Mouse (Mus musculus): ENCODE data around the gene Tmem30b. TPM values are rescaled to one million over a fixed set of nuclear protein-coding genes. Genes with fewer than 3 reads are reported as not detected.

The Tmem30b gene
- total RNA-seq, 1 experiment = 3.4 TPM

DNA sequence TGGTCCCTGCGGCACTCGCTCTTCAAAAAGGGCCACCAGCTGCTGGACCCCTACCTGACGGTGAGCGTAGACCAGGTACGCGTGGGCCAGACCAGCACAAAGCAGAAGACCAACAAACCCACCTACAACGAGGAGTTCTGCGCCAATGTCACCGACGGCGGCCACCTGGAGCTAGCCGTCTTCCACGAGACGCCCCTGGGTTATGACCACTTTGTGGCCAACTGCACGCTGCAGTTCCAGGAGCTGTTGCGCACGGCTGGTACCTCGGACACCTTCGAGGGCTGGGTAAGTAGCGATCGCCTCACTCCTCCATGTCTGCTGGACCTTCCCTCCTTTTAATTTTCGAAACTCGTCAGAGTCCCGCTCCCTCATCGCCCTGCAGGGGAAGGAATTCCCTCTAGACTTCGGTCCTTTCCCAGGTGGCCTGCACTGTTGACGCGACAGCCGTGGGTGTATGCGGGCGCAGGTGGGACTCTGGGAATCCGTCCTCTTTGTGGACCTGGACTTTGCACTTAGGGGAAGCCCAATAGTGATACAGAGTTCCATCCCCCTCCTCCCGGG is 39.1 kb upstream of the Tmem30b start:
- Histone ChIP-seq H3K4me3 (ENCODE audit: insufficient read depth in 1 of 2, low read depth in 1 of 2, low read length in 2 of 2, poor library complexity in 1 of 2, severe bottlenecking in 1 of 2) (peak overlapping the region; percentile 73 to 76), H3K36me3 (ENCODE audit: control insufficient read depth, insufficient read depth, low read length, poor library complexity, severe bottlenecking) (no peaks in the 10 kb centered on the region), H3K9ac (ENCODE audit: insufficient read depth, low read depth, low read length, poor library complexity, severe bottlenecking) (peak overlapping the region; percentile 52), H3K4me1 (ENCODE audit: control insufficient read depth in 2 of 2, insufficient read depth in 2 of 2, low read length in 2 of 2, poor library complexity in 1 of 2) (peaks cover 0 to 6% of the 10 kb centered on the region in 2 experiments; a peak in 1 of 4 replicates), H3K27ac (ENCODE audit: insufficient read depth, low read depth, low read length, poor library complexity, severe bottlenecking) (no peak overlapping the region), H3K9me3 (ENCODE audit: control insufficient read depth, insufficient read depth, low read depth, low read length) (no peaks in the 10 kb centered on the region)
- in situ Hi-C loops (cut with MboI; ENCODE audit: low sequenced_read_pairs in 2 of 2, unreplicated experiment in 2 of 2) = no loop called here
- no peak for TF ChIP-seq CHD2 (IDR thresholded peaks at IDR 0.05; ENCODE audit: low read depth, low read length)
- no peak for TF ChIP-seq HCFC1 (IDR thresholded peaks at IDR 0.05; ENCODE audit: borderline replicate concordance, insufficient read depth, low read length)
- TF ChIP-seq ZNF384 (IDR thresholded peaks at IDR 0.05; ENCODE audit: low read depth, low read length) = no peak
- no peak for TF ChIP-seq ZC3H11A (IDR thresholded peaks at IDR 0.05; ENCODE audit: borderline replicate concordance, low read depth, low read length)
- TF ChIP-seq MAFK (IDR thresholded peaks at IDR 0.05; ENCODE audit: insufficient read depth, low read depth, low read length) = no peak
- no peak for DNase-seq (ENCODE audit: low read depth, low spot score)

DNA sequence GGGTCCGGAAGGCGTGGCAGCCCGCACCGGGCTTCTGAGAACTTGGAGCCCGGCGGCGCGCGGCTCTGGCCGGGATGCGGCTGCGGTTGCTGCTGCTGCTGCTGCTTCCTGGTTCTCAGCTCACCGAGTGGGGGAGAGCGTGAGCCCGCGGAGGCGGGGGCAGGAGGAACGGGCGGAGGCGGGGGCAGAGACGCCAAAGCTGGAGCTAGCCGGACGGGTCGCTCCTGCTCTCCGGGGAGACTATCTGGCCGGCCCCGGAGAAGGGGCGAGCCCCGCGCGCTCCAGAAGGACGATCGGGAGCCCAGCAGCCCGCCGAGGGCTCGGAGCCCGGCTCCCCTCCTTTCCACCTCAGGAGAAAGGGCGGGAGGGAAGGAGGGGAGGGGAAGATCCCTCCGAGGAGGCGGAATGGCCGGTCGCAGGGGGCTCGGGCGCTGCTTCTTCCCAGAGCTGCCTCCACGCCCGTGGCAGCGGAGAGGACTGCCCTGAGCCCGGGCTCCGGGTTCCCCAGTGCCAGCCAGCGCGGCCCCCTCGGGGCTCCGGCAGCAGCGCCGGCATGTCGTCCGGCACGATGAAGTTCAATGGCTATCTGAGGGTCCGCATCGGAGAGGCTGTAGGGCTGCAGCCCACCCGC is 38.5 kb upstream of the Tmem30b start, which contains the start of gene Prkch:
TSS of gene Prkch (plus strand) at position 187 of the 631 bp plus-strand sequence.
- Histone ChIP-seq H3K9ac (ENCODE audit: insufficient read depth, low read depth, low read length, poor library complexity, severe bottlenecking) (peak within 1 kb of the TSS; percentile 52), H3K36me3 (ENCODE audit: control insufficient read depth, insufficient read depth, low read length, poor library complexity, severe bottlenecking) (no peaks in the 10 kb centered on the region), H3K9me3 (ENCODE audit: control insufficient read depth, insufficient read depth, low read depth, low read length) (no peaks in the 10 kb centered on the region), H3K4me3 (ENCODE audit: insufficient read depth in 1 of 2, low read depth in 1 of 2, low read length in 2 of 2, poor library complexity in 1 of 2, severe bottlenecking in 1 of 2) (peak within 1 kb of the TSS; percentile 73 to 76), H3K4me1 (ENCODE audit: control insufficient read depth in 2 of 2, insufficient read depth in 2 of 2, low read length in 2 of 2, poor library complexity in 1 of 2) (peaks cover 0 to 6% of the 10 kb centered on the region in 2 experiments; a peak in 1 of 4 replicates), H3K27ac (ENCODE audit: insufficient read depth, low read depth, low read length, poor library complexity, severe bottlenecking) (no peak within 1 kb of the TSS)
- in situ Hi-C loops (cut with MboI; ENCODE audit: low sequenced_read_pairs in 2 of 2, unreplicated experiment in 2 of 2) = no loop called here
- TF ChIP-seq HCFC1 (IDR thresholded peaks at IDR 0.05; ENCODE audit: borderline replicate concordance, insufficient read depth, low read length) = peak; percentile 34; the same call in 1 of the 2 replicates
- TF ChIP-seq CHD2 (IDR thresholded peaks at IDR 0.05; ENCODE audit: low read depth, low read length) = no peak
- DNase-seq (ENCODE audit: low read depth, low spot score) = peak; percentile 54

DNA sequence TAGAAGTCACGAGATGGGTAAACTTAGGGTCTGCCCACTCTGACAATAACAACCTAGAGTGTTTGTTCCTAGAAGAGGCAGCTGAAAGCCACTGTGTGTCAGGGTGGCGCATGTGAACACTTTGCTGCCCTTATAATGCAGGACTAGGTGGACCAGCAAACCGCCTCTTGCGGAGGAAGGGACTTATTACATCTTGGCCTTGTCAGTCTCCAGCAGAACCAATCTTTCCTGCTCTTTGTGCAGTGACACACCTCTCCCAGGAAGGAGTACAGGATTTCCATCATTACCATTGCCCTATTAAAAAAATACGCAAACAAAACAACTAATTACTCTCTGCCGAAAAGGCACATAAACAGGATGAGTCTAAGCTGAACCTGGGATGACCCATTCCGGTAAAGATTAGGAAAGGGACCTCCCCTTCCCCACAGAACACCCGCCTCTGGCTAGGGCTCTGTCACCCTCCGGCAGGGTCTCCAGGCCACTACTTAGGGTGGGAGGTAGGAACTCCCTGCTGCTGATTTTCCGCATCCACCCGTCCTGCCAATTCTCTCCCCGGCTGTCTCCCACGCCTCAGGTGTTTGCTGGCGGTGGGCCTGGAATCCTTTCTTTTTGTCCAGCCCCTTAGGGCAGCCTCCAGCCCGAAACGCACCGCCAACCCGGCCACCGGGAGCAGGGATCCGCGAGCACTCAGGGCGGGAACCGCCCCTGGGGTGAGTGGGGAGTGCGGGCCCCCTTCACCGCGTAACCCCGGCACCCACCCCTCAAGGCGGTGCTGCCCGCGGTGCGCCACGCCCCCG is 37.8 kb upstream of the Tmem30b start:
- H3K4me1 ChIP-seq (ENCODE audit: control insufficient read depth in 2 of 2, insufficient read depth in 2 of 2, low read length in 2 of 2, poor library complexity in 1 of 2) = peaks cover 0 to 6% of the 10 kb centered on the region in 2 experiments; a peak in 1 of 4 replicates
- no peak for DNase-seq (ENCODE audit: low read depth, low spot score)
- H3K27ac ChIP-seq (ENCODE audit: insufficient read depth, low read depth, low read length, poor library complexity, severe bottlenecking) = no peak overlapping the region
- H3K9me3 ChIP-seq (ENCODE audit: control insufficient read depth, insufficient read depth, low read depth, low read length) = no peaks in the 10 kb centered on the region
- peak overlapping the region; percentile 73 to 76 for H3K4me3 ChIP-seq (ENCODE audit: insufficient read depth in 1 of 2, low read depth in 1 of 2, low read length in 2 of 2, poor library complexity in 1 of 2, severe bottlenecking in 1 of 2)
- in situ Hi-C loops (cut with MboI; ENCODE audit: low sequenced_read_pairs in 2 of 2, unreplicated experiment in 2 of 2) = no loop called here
- H3K36me3 ChIP-seq (ENCODE audit: control insufficient read depth, insufficient read depth, low read length, poor library complexity, severe bottlenecking) = no peaks in the 10 kb centered on the region
- TF ChIP-seq HCFC1 (IDR thresholded peaks at IDR 0.05; ENCODE audit: borderline replicate concordance, insufficient read depth, low read length) (no peak), ZC3H11A (IDR thresholded peaks at IDR 0.05; ENCODE audit: borderline replicate concordance, low read depth, low read length) (0 out of 2 replicates have a peak, but pooled peaks have one; percentile 16)
- peak overlapping the region; percentile 52; the same call in 1 of the 2 replicates for H3K9ac ChIP-seq (ENCODE audit: insufficient read depth, low read depth, low read length, poor library complexity, severe bottlenecking)

- in situ Hi-C loops (cut with MboI; ENCODE audit: low sequenced_read_pairs in 2 of 2, unreplicated experiment in 2 of 2) = no loop called here
- no peak for DNase-seq (ENCODE audit: low read depth, low spot score)
- Histone ChIP-seq H3K9ac (ENCODE audit: insufficient read depth, low read depth, low read length, poor library complexity, severe bottlenecking) (no peak overlapping the region), H3K36me3 (ENCODE audit: control insufficient read depth, insufficient read depth, low read length, poor library complexity, severe bottlenecking) (no peaks in the 10 kb centered on the region), H3K4me1 (ENCODE audit: control insufficient read depth in 2 of 2, insufficient read depth in 2 of 2, low read length in 2 of 2, poor library complexity in 1 of 2) (peaks cover 0 to 6% of the 10 kb centered on the region in 2 experiments; a peak in 1 of 4 replicates), H3K4me3 (ENCODE audit: insufficient read depth in 1 of 2, low read depth in 1 of 2, low read length in 2 of 2, poor library complexity in 1 of 2, severe bottlenecking in 1 of 2) (no peak overlapping the region), H3K27ac (ENCODE audit: insufficient read depth, low read depth, low read length, poor library complexity, severe bottlenecking) (no peak overlapping the region), H3K9me3 (ENCODE audit: control insufficient read depth, insufficient read depth, low read depth, low read length) (no peaks in the 10 kb centered on the region)
- TF ChIP-seq ZNF384 (IDR thresholded peaks at IDR 0.05; ENCODE audit: low read depth, low read length) (no peak), ZC3H11A (IDR thresholded peaks at IDR 0.05; ENCODE audit: borderline replicate concordance, low read depth, low read length) (no peak), HCFC1 (IDR thresholded peaks at IDR 0.05; ENCODE audit: borderline replicate concordance, insufficient read depth, low read length) (no peak)
Measured at GRCm38 (mm10) chr12:73583318-73583717, 37.1 kb upstream of the Tmem30b start.
